Mouse (Mus musculus) embryonic fibroblast, embryonic 13.5 days (primary cell): ENCODE measurements at regions not wholly inside any gene's neighbourhood (a gene's known extent, or its start where the extent isn't known, plus 50 kb on each side); places are given as distances from the start of the nearest gene placed in this dataset.
A peak's percentile ranks its signal among the peaks of the same experiment; 100 is the strongest.

Experiments
- CTCF ChIP-seq: IDR thresholded peaks from 2 replicates; pipeline ENCODE4 v1.5.1; 2011; ENCODE audit warnings: mild to moderate bottlenecking, control low read depth, low read length, moderate library complexity, borderline replicate concordance; ENCODE audit not compliant: insufficient read depth
- POLR2A ChIP-seq: IDR thresholded peaks from 2 replicates; pipeline ENCODE4 v1.6.1; 2011; ENCODE audit warnings: low read depth, mild to moderate bottlenecking, control low read depth, low read length, moderate library complexity

DNA sequence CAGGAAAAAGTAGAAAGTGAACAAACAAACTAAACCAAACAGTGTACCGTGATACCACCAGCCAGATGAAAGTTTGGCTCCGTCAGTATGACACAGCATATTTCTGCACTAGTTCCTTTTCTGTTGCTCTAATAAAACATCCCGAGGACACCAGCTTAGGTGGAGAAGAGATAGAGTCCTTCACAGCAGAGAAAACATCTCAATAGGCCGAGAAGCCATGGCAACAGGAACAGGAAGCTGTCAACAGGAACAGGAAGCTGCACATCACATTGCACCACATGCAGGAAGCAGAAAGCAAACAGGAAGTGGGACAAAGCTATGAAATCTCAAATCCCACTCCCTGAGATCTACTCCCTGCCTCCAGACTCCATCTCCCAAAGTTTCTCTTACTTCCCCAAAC is 71.4 kb upstream of the Gli2 start:
- TF ChIP-seq CTCF (no peak), POLR2A (0 out of 2 replicates have a peak, but pooled peaks have one; percentile 9)
